Mouse (Mus musculus) splenic B cell, adult 2 months (primary cell): Measurements from ENCODE around the gene Ankrd12.
"Not testable (repeated sequence)": the region's sequence is repeated elsewhere in the genome, so short reads cannot be mapped to it uniquely, and the experiment has no call there.

Experiments
- DNase-seq: peaks from one replicate; pipeline ENCODE4 v3.0.0-alpha.2; 2011; ENCODE audit warnings: low read depth, low spot score
- H3K27me3 ChIP-seq: 2 replicates; pipeline ENCODE4 v1.6.1; 2012; ENCODE audit warnings: mild to moderate bottlenecking, low read length, moderate library complexity, mixed read lengths; ENCODE audit not compliant: control insufficient read depth, poor library complexity, insufficient read depth, severe bottlenecking
- H3K36me3 ChIP-seq: 2 replicates; pipeline ENCODE4 v1.6.1; 2012; ENCODE audit warnings: mild to moderate bottlenecking, low read length, moderate library complexity, mixed read lengths; ENCODE audit not compliant: control insufficient read depth, poor library complexity, insufficient read depth, severe bottlenecking

Gene Ankrd12

DNA sequence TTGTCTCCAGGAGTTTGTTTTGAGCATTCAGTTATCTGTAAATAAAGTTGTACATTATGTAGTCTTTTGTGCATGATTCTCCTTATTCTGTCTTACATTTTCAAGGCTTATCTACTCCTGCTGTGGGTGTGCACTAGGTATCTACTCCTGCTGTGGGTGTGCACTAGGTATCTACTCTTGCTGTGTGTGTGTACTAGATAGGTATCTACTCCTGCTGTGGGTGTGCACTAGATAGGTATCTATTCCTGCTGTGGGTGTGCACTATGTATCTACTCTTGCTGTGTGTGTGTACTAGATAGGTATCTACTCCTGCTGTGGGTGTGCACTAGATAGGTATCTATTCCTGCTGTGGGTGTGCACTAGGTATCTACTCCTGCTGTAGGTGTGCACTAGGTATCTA lies 100.2 kb downstream of the Ankrd12 start:
- H3K36me3 ChIP-seq, H3K27me3 ChIP-seq, DNase-seq: not testable (repeated sequence)

DNA sequence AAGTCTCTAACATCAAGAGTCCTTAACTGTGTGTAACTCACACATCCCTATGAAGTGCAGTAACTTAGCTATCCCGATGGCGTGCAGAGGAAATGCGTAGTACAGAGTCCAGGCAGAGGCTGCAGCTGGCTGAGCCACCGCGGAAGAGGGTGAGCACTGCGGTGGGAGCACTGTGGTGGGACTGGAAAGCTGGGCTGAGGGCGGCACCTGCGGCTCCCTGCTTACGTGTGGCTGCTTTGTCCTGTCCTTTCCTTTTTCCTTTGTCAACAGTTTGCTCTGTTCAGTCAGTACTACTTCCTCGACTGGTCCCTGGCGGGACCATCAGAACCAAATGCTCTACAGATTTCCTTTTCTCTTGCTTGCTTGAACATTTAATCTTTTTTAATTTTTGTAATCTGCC lies 109.1 kb downstream of the Ankrd12 start:
- no peak for DNase-seq
- Histone ChIP-seq H3K27me3 (no peaks in the 10 kb centered on the region), H3K36me3 (peaks cover 5% of the 10 kb centered on the region; the same call in 1 of the 2 replicates)

DNA sequence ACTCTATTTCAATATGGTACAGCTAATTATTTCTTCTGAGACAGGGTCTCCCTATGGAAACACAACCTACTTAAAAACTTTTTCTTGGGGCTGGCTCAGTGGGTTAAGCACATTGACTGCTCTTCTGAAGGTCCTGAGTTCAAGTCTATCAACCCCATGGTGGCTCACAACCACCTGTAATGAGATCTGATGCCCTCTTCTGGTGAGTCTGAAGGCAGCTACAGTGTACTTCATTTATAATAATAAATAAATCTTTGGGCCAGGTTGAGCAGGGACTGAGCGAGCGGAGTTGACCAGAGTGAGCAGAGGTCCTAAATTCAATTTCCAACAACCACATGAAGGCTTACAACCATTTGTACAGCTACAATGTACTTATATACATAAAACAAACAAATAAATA lies 114.6 kb downstream of the Ankrd12 start:
- no peak for DNase-seq
- no peaks in the 10 kb centered on the region for H3K27me3 ChIP-seq
- 0 out of 2 replicates have a peak, but pooled peaks cover 1% of the 10 kb centered on the region for H3K36me3 ChIP-seq

DNA sequence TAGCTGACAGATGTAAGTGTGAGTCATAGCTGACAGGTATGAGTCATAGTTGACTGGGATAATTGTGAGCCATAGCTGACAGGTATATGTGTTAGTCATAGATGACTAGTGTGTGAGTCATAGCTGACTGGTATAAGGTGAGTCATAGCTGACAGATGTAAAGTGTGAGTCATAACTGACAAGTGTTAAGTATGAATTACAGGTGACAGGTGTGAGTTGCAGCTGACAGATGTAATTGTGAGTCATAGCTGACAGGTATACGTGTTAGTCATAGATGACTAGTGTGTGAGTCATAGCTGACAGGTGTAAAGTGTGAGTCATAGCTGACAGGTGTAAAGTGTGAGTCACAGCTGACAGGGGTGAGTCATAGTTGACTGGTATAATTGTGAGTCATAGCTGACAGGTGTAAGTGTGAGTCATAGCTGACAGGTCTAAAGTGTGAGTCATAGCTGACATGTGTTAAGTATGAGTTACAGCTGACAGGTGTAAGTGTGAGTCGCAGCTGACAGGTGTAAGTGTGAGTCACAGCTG lies 115.2 kb downstream of the Ankrd12 start:
- no peaks in the 10 kb centered on the region for H3K27me3 ChIP-seq
- 0 out of 2 replicates have a peak, but pooled peaks cover 1% of the 10 kb centered on the region for H3K36me3 ChIP-seq
- DNase-seq: peak; percentile 57

DNA sequence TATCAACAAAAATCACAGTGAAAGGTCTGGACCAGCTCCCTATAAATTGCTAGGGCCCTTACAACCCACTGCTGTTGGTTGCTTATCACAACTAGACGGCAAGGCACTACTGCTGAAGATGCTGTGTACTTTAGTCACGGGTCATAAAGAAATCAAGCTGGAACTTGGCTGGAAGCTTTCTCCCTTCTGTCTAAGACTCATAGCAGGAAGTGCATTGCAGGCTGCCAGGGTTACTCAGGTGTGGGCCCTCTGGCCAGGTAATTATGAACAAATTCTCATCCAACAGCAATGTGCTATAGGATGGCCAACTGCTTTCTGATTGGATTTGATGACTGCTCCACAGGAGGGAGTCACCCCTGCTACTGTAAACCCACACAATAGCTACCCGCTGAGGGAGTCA lies 117.9 kb downstream of the Ankrd12 start:
- no peaks in the 10 kb centered on the region for H3K27me3 ChIP-seq
- no peak for DNase-seq
- H3K36me3 ChIP-seq: no peaks in the 10 kb centered on the region

DNA sequence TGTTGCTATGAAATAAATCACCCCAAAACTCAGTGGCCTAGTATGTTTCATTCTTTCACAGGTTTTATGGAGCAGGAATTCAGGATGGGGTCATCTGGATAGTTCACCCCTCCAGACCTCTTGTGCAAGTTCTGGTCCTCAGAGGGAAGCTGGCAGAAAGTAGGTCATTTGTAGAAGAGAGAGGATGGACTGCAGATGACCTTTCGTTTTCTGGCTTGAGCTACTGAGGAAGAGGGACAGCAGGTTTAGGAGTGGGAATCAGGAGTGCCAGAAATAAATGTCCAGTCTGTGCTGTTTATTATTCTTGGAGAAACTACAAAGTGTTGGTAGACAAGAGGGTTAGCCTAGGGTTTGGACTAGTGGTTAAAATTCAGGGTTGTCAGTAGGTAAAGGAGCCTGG lies 118.5 kb downstream of the Ankrd12 start:
- no peak for DNase-seq
- no peaks in the 10 kb centered on the region for H3K27me3 ChIP-seq
- H3K36me3 ChIP-seq: no peaks in the 10 kb centered on the region

DNA sequence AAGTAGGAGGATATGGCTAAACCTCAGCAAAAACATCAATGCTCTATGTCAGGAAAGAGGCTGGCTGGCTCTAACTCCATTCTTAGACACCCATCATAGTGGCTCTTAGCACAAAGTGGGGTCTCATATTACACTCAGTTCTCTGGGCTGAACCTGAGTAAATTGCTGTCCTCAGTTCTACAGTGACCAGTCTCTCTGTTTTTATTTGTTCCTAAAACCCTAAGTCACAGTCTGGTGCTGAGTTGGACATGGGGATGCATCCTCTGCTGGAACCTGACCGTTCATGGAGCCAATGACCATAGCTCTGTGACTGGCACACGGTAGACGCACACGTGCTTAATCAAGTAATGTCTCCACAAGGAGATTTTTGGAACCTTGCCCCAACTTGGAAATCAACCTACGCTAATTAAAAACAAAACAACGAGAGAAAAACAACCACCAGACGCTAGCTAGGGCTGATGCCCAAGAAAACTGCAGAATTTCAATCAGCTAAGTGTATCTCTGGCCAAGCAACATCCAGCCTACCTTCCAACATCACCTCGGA lies 119.0 kb downstream of the Ankrd12 start:
- H3K36me3 ChIP-seq: no peaks in the 10 kb centered on the region
- DNase-seq: no peak
- no peaks in the 10 kb centered on the region for H3K27me3 ChIP-seq

DNA sequence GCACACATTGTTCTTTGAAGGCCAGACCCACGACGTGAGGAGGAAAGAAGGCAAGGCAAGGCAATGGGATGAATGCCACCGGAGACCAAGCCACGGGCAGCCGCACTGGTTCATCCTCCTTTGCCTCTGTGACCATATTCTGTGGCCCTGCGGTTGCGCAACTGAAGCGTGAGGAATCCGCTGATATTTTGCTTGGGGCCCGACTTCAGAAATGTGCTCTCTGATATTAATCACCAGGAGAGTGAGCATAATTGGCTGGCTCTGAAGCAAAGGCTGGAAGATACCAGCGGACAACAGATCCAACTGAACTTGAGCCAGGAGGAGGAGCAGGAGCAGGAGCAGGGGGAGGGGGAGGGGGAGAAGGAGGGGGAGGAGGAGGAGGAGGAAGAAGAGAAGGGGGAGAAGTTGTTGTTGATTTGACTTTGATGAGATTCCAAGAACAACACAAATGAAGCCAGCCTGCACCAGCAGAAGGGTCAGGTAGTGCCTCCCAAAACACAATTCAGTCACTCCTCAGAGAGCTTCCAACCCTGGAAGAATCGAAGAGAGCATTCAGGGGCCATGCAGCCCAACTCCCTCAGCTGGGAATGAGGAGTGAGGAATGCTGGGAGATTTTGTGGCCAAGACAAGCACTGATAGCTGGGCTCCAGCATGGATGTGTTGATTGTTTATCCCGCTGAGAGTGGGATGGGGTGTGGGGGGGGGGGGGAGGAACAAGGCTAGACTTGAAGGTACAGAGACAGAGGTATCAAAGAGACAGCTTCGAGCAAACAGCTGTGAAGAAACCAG lies 119.7 kb downstream of the Ankrd12 start:
- Histone ChIP-seq H3K27me3 (no peaks in the 10 kb centered on the region), H3K36me3 (no peaks in the 10 kb centered on the region)
- no peak for DNase-seq

DNA sequence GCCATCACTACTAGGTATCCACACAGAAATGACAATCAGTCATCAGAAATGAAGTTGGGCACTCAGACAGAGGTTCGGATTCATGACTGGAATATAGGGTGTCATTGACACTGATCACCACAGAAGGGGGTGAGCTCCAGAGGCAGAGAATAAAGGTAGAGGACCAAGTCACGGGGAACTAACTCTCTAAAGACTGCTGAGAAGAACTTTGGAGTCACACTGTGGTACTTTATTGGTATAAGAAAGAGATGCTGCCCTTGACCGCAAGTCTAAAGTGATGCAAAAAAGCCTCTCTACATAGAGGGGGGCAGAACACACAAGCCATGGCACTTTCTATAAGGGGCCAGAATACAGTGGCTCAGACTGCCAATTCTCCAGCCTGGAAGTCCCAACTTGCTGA lies 120.7 kb downstream of the Ankrd12 start:
- Histone ChIP-seq H3K36me3 (no peaks in the 10 kb centered on the region), H3K27me3 (no peaks in the 10 kb centered on the region)
- no peak for DNase-seq

DNA sequence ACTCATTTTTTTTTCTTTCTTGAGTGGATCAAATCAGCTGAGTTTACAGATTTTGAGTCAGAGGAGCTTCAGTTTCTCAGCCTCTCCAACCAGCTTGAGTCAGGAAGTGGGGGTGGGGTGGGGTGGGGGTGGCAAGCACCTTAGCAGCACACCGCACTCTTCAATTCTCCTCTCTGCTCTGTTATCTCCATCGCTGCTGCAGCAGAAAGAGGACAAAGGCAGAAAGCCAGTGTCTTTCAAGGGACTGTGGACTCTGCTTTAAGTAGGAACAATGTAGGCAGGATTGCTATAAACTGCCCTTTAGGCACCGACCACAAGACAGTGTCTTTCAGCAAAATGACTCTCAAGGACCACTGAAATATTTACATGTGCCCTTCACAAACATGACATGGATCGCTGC lies 122.9 kb downstream of the Ankrd12 start:
- H3K27me3 ChIP-seq: peaks cover 2% of the 10 kb centered on the region; the same call in 1 of the 2 replicates
- H3K36me3 ChIP-seq: no peaks in the 10 kb centered on the region
- no peak for DNase-seq

DNA sequence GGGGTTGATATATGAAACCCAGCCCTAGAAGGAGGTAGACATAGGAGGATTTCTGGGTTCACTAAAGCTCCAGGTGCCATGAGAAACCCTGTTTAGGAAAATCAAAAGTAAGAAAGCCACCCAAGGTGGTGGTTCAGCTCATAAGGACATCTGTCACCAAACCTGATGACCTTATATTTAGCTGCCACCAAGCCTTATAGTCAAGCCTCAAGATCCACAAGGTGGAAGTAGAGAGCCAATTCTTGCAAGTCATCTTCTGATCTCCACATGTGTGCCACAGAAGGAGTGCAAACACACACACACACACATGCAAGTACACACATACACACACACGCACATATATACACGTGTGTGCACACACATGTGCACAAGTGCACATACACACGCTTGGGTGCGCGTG lies 124.8 kb downstream of the Ankrd12 start:
- peaks cover 2% of the 10 kb centered on the region; the same call in 1 of the 2 replicates for H3K27me3 ChIP-seq
- 0 out of 2 replicates have a peak, but pooled peaks cover 2% of the 10 kb centered on the region for H3K36me3 ChIP-seq
- DNase-seq: peak; percentile 44

DNA sequence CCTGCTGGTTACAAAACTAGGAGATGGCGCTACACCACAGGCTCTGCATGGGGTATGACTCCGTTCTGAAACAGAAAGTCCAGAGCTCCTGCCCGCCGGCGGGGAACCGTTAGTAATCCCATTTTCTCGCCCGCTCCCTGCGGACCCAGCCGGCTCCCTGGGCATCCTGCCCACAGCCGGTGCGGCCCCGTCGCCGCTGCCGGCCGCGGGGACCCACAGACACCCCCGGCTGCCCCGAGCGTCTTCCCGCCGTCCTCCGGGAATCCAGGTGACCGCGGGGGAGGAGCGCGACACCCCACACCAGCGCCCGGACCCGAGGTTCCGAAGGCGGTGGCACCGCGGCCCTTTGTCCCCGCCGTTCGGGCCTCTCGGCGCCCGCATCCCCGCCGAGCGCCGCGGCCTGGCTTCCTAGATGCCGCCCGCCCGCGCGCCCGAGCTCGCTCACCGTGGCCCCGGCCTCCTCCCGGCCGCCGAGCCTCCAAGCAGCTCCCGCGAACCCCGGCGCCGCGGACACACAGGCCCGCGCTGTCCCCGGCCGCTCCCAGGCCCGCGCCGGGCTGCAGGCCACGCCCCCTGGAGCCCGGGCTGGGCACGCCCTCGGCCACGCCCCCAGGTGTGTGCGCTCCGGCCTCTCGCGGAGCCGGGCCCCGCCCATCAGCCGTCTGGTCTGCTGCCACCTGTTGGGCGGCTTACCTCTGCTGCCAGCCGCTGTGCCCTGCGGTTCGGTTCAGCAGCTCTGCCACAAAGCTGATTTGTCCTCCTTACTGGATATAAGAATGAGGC lies 126.1 kb downstream of the Ankrd12 start, which contains the start of gene Twsg1:
Twsg1 (minus strand) TSS at position 605 of the 783 bp plus-strand sequence.
- peaks cover 2% of the 10 kb centered on the region; the same call in 1 of the 2 replicates for H3K27me3 ChIP-seq
- peak; percentile 97 for DNase-seq
- H3K36me3 ChIP-seq: 0 out of 2 replicates have a peak, but pooled peaks cover 2% of the 10 kb centered on the region

DNA sequence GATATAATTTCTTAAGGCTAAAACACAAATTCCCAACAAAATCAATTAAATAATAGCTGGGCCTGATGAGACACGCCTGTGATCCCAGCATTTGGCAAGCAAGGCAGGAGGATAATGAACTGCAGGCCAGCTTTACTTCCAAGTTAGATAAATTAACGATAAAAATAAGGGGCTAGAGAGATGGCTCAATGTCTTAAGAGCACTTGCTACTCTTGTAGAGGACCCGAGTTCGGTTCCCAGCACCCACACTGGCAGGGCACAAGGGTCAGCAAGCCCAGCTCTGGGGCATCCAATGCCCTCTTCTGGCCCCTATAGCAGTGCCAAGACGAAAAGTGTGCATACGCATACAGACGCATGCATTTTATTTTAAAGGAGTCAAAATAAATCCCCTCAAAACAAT lies 126.7 kb downstream of the Ankrd12 start:
- no peak for DNase-seq
- H3K27me3 ChIP-seq: peaks cover 2% of the 10 kb centered on the region; the same call in 1 of the 2 replicates
- 0 out of 2 replicates have a peak, but pooled peaks cover 2% of the 10 kb centered on the region for H3K36me3 ChIP-seq

DNA sequence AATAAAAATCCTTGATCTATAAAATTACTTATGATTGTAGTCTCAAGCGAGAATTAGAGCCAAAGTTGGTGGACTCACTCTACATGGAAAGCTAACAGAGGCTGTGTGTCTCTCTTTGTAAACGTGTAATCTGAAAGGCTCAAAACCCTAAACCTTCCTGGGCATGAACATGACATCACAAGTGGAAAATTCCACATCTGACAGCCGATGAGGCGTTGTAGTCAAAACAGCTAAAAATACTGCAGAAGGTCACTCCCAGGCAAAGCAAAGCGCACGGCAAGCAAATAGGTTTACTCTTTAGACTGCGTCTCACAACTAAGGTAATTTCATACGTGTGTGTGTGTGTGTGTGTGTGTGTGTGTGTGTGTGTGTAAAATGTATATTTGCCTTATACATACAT lies 129.6 kb downstream of the Ankrd12 start:
- peaks cover 2% of the 10 kb centered on the region; the same call in 1 of the 2 replicates for H3K27me3 ChIP-seq
- H3K36me3 ChIP-seq: 0 out of 2 replicates have a peak, but pooled peaks cover 2% of the 10 kb centered on the region
- DNase-seq: peak; percentile 80
